Mouse (Mus musculus) cerebellum, postnatal 36 days (tissue): Measurements from ENCODE around the gene Rcvrn.

Source experiments
- DNase-seq, 2 experiments: peaks; one replicate each; pipeline ENCODE4 v3.0.0; 2021 to 2022; ENCODE audit warnings: mixed read lengths in 2 of 2

Rcvrn gene

GRCm38 (mm10) chr11:67670031-67670430 lies 25.1 kb upstream of the Rcvrn start:
- DNase-seq, result peak; percentile 95 to 98

GRCm38 (mm10) chr11:67672140-67672539 lies 23.0 kb upstream of the Rcvrn start:
- no peak for DNase-seq

GRCm38 (mm10) chr11:67675562-67676540 lies 19.3 kb upstream of the Rcvrn start:
- peak; percentile 64 to 68 for DNase-seq

GRCm38 (mm10) chr11:67679300-67679699 lies 15.8 kb upstream of the Rcvrn start:
- no peak for DNase-seq

GRCm38 (mm10) chr11:67679930-67680329 lies 15.2 kb upstream of the Rcvrn start:
- DNase-seq, result no peak

- DNase-seq, result no peak
Measured at GRCm38 (mm10) chr11:67681871-67682270, 13.3 kb upstream of the Rcvrn start.

- DNase-seq, result no peak
Measured at GRCm38 (mm10) chr11:67686109-67686508, 9.0 kb upstream of the Rcvrn start.

GRCm38 (mm10) chr11:67712976-67713375 lies 17.9 kb downstream of the Rcvrn start:
- peak; percentile 32 to 39 for DNase-seq

GRCm38 (mm10) chr11:67715382-67715781 lies 20.3 kb downstream of the Rcvrn start:
- no peak for DNase-seq

- no peak for DNase-seq
Measured at GRCm38 (mm10) chr11:67721485-67721884, 26.4 kb downstream of the Rcvrn start.

GRCm38 (mm10) chr11:67722399-67723156 lies 27.5 kb downstream of the Rcvrn start:
- no peak for DNase-seq

GRCm38 (mm10) chr11:67723231-67724013 lies 28.3 kb downstream of the Rcvrn start:
- DNase-seq, result no peak

- no peak for DNase-seq
Measured at GRCm38 (mm10) chr11:67727095-67727494, 32.0 kb downstream of the Rcvrn start.

GRCm38 (mm10) chr11:67728726-67729125 lies 33.6 kb downstream of the Rcvrn start:
- DNase-seq, result no peak

GRCm38 (mm10) chr11:67731056-67731455 lies 35.9 kb downstream of the Rcvrn start:
- DNase-seq, result no peak

- DNase-seq, result peak in 1 of 2 experiments; percentile 6
Measured at GRCm38 (mm10) chr11:67733726-67734125, 38.6 kb downstream of the Rcvrn start.

- DNase-seq, result no peak
Measured at GRCm38 (mm10) chr11:67734597-67734996, 39.5 kb downstream of the Rcvrn start.

GRCm38 (mm10) chr11:67738345-67738744 lies 43.2 kb downstream of the Rcvrn start:
- DNase-seq, result no peak

- no peak for DNase-seq
Measured at GRCm38 (mm10) chr11:67738846-67739490, 43.8 kb downstream of the Rcvrn start.

- no peak for DNase-seq
Measured at GRCm38 (mm10) chr11:67741569-67741968, 46.4 kb downstream of the Rcvrn start.
